Mouse (Mus musculus) cortical plate, adult 2 months (tissue): Measurements from ENCODE around the gene Pnkp.

Source experiments
- CTCF ChIP-seq: fragments of 200-500 bp; IDR thresholded peaks from 2 replicates; pipeline ENCODE4 v1.5.1; 2011; ENCODE audit warnings: mild to moderate bottlenecking, control low read depth, low read length; ENCODE audit not compliant: insufficient read depth; ENCODE audit errors: extremely low read depth
- POLR2A ChIP-seq: fragments of 200-500 bp; IDR thresholded peaks from 2 replicates; pipeline ENCODE4 v1.6.1; 2011; ENCODE audit warnings: mild to moderate bottlenecking, low read length, control low read depth; ENCODE audit not compliant: insufficient read depth; ENCODE audit errors: extremely low read depth

GRCm38 (mm10) chr7:44863982-44864494, 7.1 kb downstream of the Pnkp start:
- no peak for TF ChIP-seq POLR2A
- no peak for TF ChIP-seq CTCF
